Mouse (Mus musculus) liver, postnatal 0 days (tissue): Measurements from ENCODE around the gene Srebf2. TPM values are rescaled to one million over a fixed set of nuclear protein-coding genes. Genes with fewer than 3 reads are reported as not detected.

ENCODE experiments used
- ATAC-seq: fragments of 200-750 bp; cut with Nextera tagmentation; 2 replicates; pipeline ENCODE4 v1.8.0; 2017; ENCODE audit warnings: mild to moderate bottlenecking, moderate library complexity
- DNase-seq: peaks from one replicate; pipeline ENCODE4 v3.0.0-alpha.2; 2016
- H3K27ac ChIP-seq: fragments of 300-500 bp; sonication (generic); 2 replicates; pipeline ENCODE4 v1.5.1; 2014; ENCODE audit warnings: antibody characterized with exemption, moderate library complexity, mild to moderate bottlenecking, low read depth
- H3K27me3 ChIP-seq: fragments of 300-500 bp; sonication (generic); 2 replicates; pipeline ENCODE4 v1.6.1; 2014; ENCODE audit warnings: low read length, control low read depth, mixed read lengths; ENCODE audit not compliant: insufficient read depth
- H3K36me3 ChIP-seq: fragments of 300-500 bp; sonication (generic); replicated peaks from 2 replicates; pipeline ENCODE4 v1.6.1; 2014; ENCODE audit warnings: mild to moderate bottlenecking, control low read depth, low read length, moderate library complexity, mixed read lengths; ENCODE audit not compliant: insufficient read depth
- H3K4me1 ChIP-seq: fragments of 300-500 bp; sonication (generic); 2 replicates; pipeline ENCODE4 v1.6.1; 2014; ENCODE audit warnings: antibody characterized with exemption, mild to moderate bottlenecking, control low read depth; ENCODE audit not compliant: insufficient read depth
- H3K4me2 ChIP-seq: fragments of 300-500 bp; sonication (generic); 2 replicates; pipeline ENCODE4 v1.6.1; 2014; ENCODE audit warnings: low read depth, mild to moderate bottlenecking, low read length, moderate library complexity, mixed read lengths
- H3K4me3 ChIP-seq: fragments of 300-500 bp; sonication (generic); 2 replicates; pipeline ENCODE4 v1.5.1; 2014; ENCODE audit warnings: low read depth, low read length
- H3K9ac ChIP-seq: fragments of 300-500 bp; sonication (generic); replicated peaks from 2 replicates; pipeline ENCODE4 v1.6.1; 2014; ENCODE audit warnings: mild to moderate bottlenecking, moderate library complexity
- H3K9me3 ChIP-seq: fragments of 300-500 bp; sonication (generic); 2 replicates; pipeline ENCODE4 v1.6.1; 2016; ENCODE audit warnings: mild to moderate bottlenecking, control low read depth, low read length, mixed read lengths
- CTCF ChIP-seq: sonication (generic); IDR thresholded peaks from 2 replicates; pipeline ENCODE4 v1.5.1; 2016; ENCODE audit warnings: antibody characterized with exemption, low read depth
- EP300 ChIP-seq: IDR thresholded peaks from 2 replicates; pipeline ENCODE4 v1.6.1; 2016; ENCODE audit warnings: antibody characterized with exemption, low read depth, mild to moderate bottlenecking
- WGBS: fragments of 180-500 bp; shearing (Covaris S2); extraction: QIAGEN DNeasy Blood & Tissue Kit; methylation state at CpG from one replicate; pipeline ENCODE4 v1.1.7; 2014; ENCODE audit not compliant: insufficient replicate concordance; 5-methylcytosine and 5-hydroxymethylcytosine counted together
- polyA plus RNA-seq: library from polyadenylated mRNA; unstranded; fragments of >200 nt; fragmentation: Nextera tagmentation; extraction: Ambion mirVana; gene quantifications from 2 replicates; pipeline ENCODE4 v1.2.1, GENCODE M21; 2015

The Srebf2 gene
- polyA plus RNA-seq, 1 experiment from 2014 or later: 33.6 TPM

- H3K9ac ChIP-seq: peak within 1 kb of the TSS; percentile 49
- WGBS: 3% methylated on average over 44 of the region's 44 CpGs
- DNase-seq (peak; percentile 74), ATAC-seq (peak; percentile 78)
- H3K9me3 ChIP-seq: no peaks in the 10 kb centered on the region
- H3K36me3 ChIP-seq: no peaks in the 10 kb centered on the region
- peaks cover 35% of the 10 kb centered on the region for H3K27me3 ChIP-seq
- TF ChIP-seq EP300: no peak
- no peak for TF ChIP-seq CTCF
- H3K4me2 ChIP-seq: peak within 1 kb of the TSS; percentile 79
- no peak within 1 kb of the TSS for H3K27ac ChIP-seq
- peak within 1 kb of the TSS; percentile 54 for H3K4me3 ChIP-seq
- H3K4me1 ChIP-seq: peaks cover 13% of the 10 kb centered on the region
Observed at GRCm38 (mm10) chr15:82223657-82224601, 76.9 kb downstream of the Srebf2 start, which contains the start of gene Tnfrsf13c. TSS of gene Tnfrsf13c (minus strand) at chr15:82224369.

GRCm38 (mm10) chr15:82224602-82225215, 77.7 kb downstream of the Srebf2 start:
- peak overlapping the region; percentile 54 for H3K4me3 ChIP-seq
- H3K9ac ChIP-seq: no peak overlapping the region
- WGBS: 39% methylated on average over 7 of the region's 7 CpGs
- H3K9me3 ChIP-seq: no peaks in the 10 kb centered on the region
- H3K36me3 ChIP-seq: no peaks in the 10 kb centered on the region
- no peak overlapping the region for H3K27ac ChIP-seq
- DNase-seq (peak; percentile 16), ATAC-seq (peak; percentile 42)
- H3K4me1 ChIP-seq: peaks cover 20% of the 10 kb centered on the region
- H3K4me2 ChIP-seq: peak overlapping the region; percentile 79
- TF ChIP-seq CTCF (no peak), EP300 (peak; percentile 32; the same call in 1 of the 2 replicates)
- peaks cover 35% of the 10 kb centered on the region for H3K27me3 ChIP-seq

GRCm38 (mm10) chr15:82225769-82226168, 78.8 kb downstream of the Srebf2 start:
- Histone ChIP-seq H3K9ac (no peak overlapping the region), H3K4me1 (peaks cover 30% of the 10 kb centered on the region), H3K27me3 (peaks cover 35% of the 10 kb centered on the region), H3K4me2 (no peak overlapping the region), H3K27ac (no peak overlapping the region), H3K4me3 (no peak overlapping the region), H3K36me3 (no peaks in the 10 kb centered on the region), H3K9me3 (no peaks in the 10 kb centered on the region)
- no peak for TF ChIP-seq CTCF
- TF ChIP-seq EP300: no peak
- ATAC-seq: no peak
- DNase-seq: no peak
- WGBS: 60% methylated on average over 5 of the region's 5 CpGs

GRCm38 (mm10) chr15:82229542-82230045, 82.6 kb downstream of the Srebf2 start:
- H3K4me3 ChIP-seq: no peak overlapping the region
- H3K4me1 ChIP-seq: peaks cover 25% of the 10 kb centered on the region
- H3K27me3 ChIP-seq: peaks cover 16% of the 10 kb centered on the region
- peak overlapping the region; percentile 53 for H3K9ac ChIP-seq
- H3K36me3 ChIP-seq: no peaks in the 10 kb centered on the region
- H3K27ac ChIP-seq: peak overlapping the region; percentile 75
- H3K9me3 ChIP-seq: no peaks in the 10 kb centered on the region
- DNase-seq: peak; percentile 60
- H3K4me2 ChIP-seq: peak overlapping the region; percentile 51
- TF ChIP-seq EP300 (peak; percentile 34; the same call in 1 of the 2 replicates), CTCF (no peak)
- ATAC-seq: peak; percentile 91
- WGBS: 50% methylated on average over 11 of the region's 11 CpGs

GRCm38 (mm10) chr15:82230098-82230611, 83.2 kb downstream of the Srebf2 start:
- H3K27ac ChIP-seq: peak overlapping the region; percentile 75
- H3K4me1 ChIP-seq: peaks cover 22% of the 10 kb centered on the region
- H3K4me2 ChIP-seq: peak overlapping the region; percentile 51
- peak overlapping the region; percentile 31; the same call in 1 of the 2 replicates for H3K9ac ChIP-seq
- TF ChIP-seq CTCF: no peak
- TF ChIP-seq EP300: no peak
- ATAC-seq (peak; percentile 58), DNase-seq (no peak)
- H3K9me3 ChIP-seq: no peaks in the 10 kb centered on the region
- H3K27me3 ChIP-seq: peaks cover 11% of the 10 kb centered on the region
- no peaks in the 10 kb centered on the region for H3K36me3 ChIP-seq
- WGBS: 58% methylated on average over 6 of the region's 6 CpGs
- H3K4me3 ChIP-seq: no peak overlapping the region
